Mouse (Mus musculus) liver, adult 2 months (tissue): ENCODE results near the gene Angptl1. TPM values are rescaled to one million over a fixed set of nuclear protein-coding genes. Genes with fewer than 3 reads are reported as not detected.

Experiments used
- DNase-seq: peaks from one replicate; pipeline ENCODE4 v3.0.0-alpha.2; 2011; ENCODE audit warnings: low read depth, low spot score; ENCODE audit errors: extremely low read depth
- H3K27ac ChIP-seq: fragments of 200-500 bp; replicated peaks from 2 replicates; pipeline ENCODE4 v1.5.1; 2012; ENCODE audit warnings: low read depth, mild to moderate bottlenecking, control low read depth, inconsistent platforms, low read length; ENCODE audit not compliant: insufficient read depth
- H3K27me3 ChIP-seq: fragments of 200-500 bp; 2 replicates; pipeline ENCODE4 v1.6.1; 2012; ENCODE audit warnings: mild to moderate bottlenecking, moderate library complexity, low read length, inconsistent platforms; ENCODE audit not compliant: control insufficient read depth, insufficient read depth
- H3K36me3 ChIP-seq: fragments of 200-500 bp; 2 replicates; pipeline ENCODE4 v1.6.1; 2012; ENCODE audit warnings: low read length, inconsistent platforms; ENCODE audit not compliant: control insufficient read depth, insufficient read depth
- H3K4me1 ChIP-seq: fragments of 200-500 bp; 2 replicates; pipeline ENCODE4 v1.6.1; 2011; ENCODE audit warnings: low read length; ENCODE audit not compliant: control insufficient read depth, insufficient read depth
- H3K4me3 ChIP-seq: fragments of 200-500 bp; 2 replicates; pipeline ENCODE4 v1.5.1; 2011; ENCODE audit warnings: low read depth, mild to moderate bottlenecking, control low read depth, low read length, moderate library complexity; ENCODE audit not compliant: insufficient read depth
- H3K79me2 ChIP-seq: fragments of 200-500 bp; 2 replicates; pipeline ENCODE4 v1.6.1; 2012; ENCODE audit warnings: inconsistent platforms, mild to moderate bottlenecking, low read length, moderate library complexity; ENCODE audit not compliant: control insufficient read depth, insufficient read depth
- H3K9ac ChIP-seq: fragments of 200-500 bp; 2 replicates; pipeline ENCODE4 v1.6.1; 2012; ENCODE audit warnings: low read depth, mild to moderate bottlenecking, control low read depth, inconsistent platforms, low read length
- CTCF ChIP-seq: fragments of 200-500 bp; IDR thresholded peaks from 2 replicates; pipeline ENCODE4 v1.5.1; 2011; ENCODE audit warnings: low read depth, low read length, control low read depth
- POLR2A ChIP-seq: fragments of 200-500 bp; IDR thresholded peaks from 2 replicates; pipeline ENCODE4 v1.6.1; 2011; ENCODE audit warnings: low read length, control low read depth; ENCODE audit not compliant: insufficient read depth; ENCODE audit errors: extremely low read depth
- WGBS: fragments of 180-500 bp; shearing (Covaris S2); methylation state at CpG from one replicate; pipeline ENCODE4 v1.1.7; 2018; 5-methylcytosine and 5-hydroxymethylcytosine counted together
- polyA plus RNA-seq: library from polyadenylated mRNA; depleted of rRNA; stranded (reverse); fragments of >200 nt; gene quantifications from 2 replicates; pipeline ENCODE4 v1.2.3, GENCODE M21; 2012; rRNA removed
- total RNA-seq: library from RNA; depleted of rRNA; stranded (reverse); fragments of >200 nt; gene quantifications from 2 replicates; pipeline ENCODE4 v1.2.3, GENCODE M21; 2014; rRNA removed

The Angptl1 gene
- total and polyA plus RNA-seq, 2 experiments = 0.16 to 0.37 TPM

GRCm38 (mm10) chr1:156905660-156906059, 67.3 kb downstream of the Angptl1 start:
- Histone ChIP-seq H3K27me3 (no peaks in the 10 kb centered on the region), H3K4me1 (no peaks in the 10 kb centered on the region), H3K79me2 (no peaks in the 10 kb centered on the region; the same call in 1 of the 2 replicates), H3K36me3 (peaks cover 2% of the 10 kb centered on the region; the same call in 1 of the 2 replicates), H3K4me3 (no peak overlapping the region), H3K27ac (no peak overlapping the region), H3K9ac (no peak overlapping the region)
- WGBS = 35% methylated on average over 2 of the region's 2 CpGs
- TF ChIP-seq CTCF = no peak
- no peak for TF ChIP-seq POLR2A
- DNase-seq = no peak

- Histone ChIP-seq H3K4me1 (no peaks in the 10 kb centered on the region), H3K27me3 (no peaks in the 10 kb centered on the region), H3K4me3 (no peak overlapping the region), H3K9ac (no peak overlapping the region), H3K27ac (no peak overlapping the region), H3K79me2 (peaks cover 3% of the 10 kb centered on the region; the same call in 1 of the 2 replicates), H3K36me3 (peaks cover 2% of the 10 kb centered on the region; the same call in 1 of the 2 replicates)
- TF ChIP-seq POLR2A (no peak), CTCF (no peak)
- no peak for DNase-seq
- 84% methylated on average over 4 of the region's 4 CpGs for WGBS
Measured at GRCm38 (mm10) chr1:156909265-156909664, 70.9 kb downstream of the Angptl1 start.

GRCm38 (mm10) chr1:156909866-156910265, 71.5 kb downstream of the Angptl1 start:
- no peak for DNase-seq
- Histone ChIP-seq H3K4me1 (no peaks in the 10 kb centered on the region), H3K79me2 (peaks cover 3% of the 10 kb centered on the region; the same call in 1 of the 2 replicates), H3K9ac (no peak overlapping the region), H3K27ac (no peak overlapping the region), H3K36me3 (peaks cover 2% of the 10 kb centered on the region; the same call in 1 of the 2 replicates), H3K4me3 (no peak overlapping the region), H3K27me3 (no peaks in the 10 kb centered on the region)
- TF ChIP-seq CTCF (no peak), POLR2A (no peak)

Other genes starting within 250 kb of the Angptl1 start
- gene Tor3a, start 164.2 kb upstream of the Angptl1 start, total RNA-seq = 3.9 and 4.6 TPM in 2 replicates
- gene Tor3a, start 164.2 kb upstream of the Angptl1 start, polyA plus RNA-seq = 4.4 and 9.3 TPM in 2 replicates
- 11.2 and 11.4 TPM in 2 replicates for gene Fam20b, start 119.5 kb upstream of the Angptl1 start, total RNA-seq
- 6.8 and 8.0 TPM in 2 replicates for gene Fam20b, start 119.5 kb upstream of the Angptl1 start, polyA plus RNA-seq
- gene Ralgps2, start 101.1 kb downstream of the Angptl1 start, total RNA-seq = 18.9 and 20.4 TPM in 2 replicates
- 2.7 and 3.4 TPM in 2 replicates for gene Ralgps2, start 101.1 kb downstream of the Angptl1 start, polyA plus RNA-seq